Mouse (Mus musculus) embryonic fibroblast, embryonic 13.5 days (primary cell): ENCODE results near the gene Prodh2.

Source experiments
- CTCF ChIP-seq: IDR thresholded peaks from 2 replicates; pipeline ENCODE4 v1.5.1; 2011; ENCODE audit warnings: mild to moderate bottlenecking, control low read depth, low read length, moderate library complexity, borderline replicate concordance; ENCODE audit not compliant: insufficient read depth
- POLR2A ChIP-seq: IDR thresholded peaks from 2 replicates; pipeline ENCODE4 v1.6.1; 2011; ENCODE audit warnings: low read depth, mild to moderate bottlenecking, control low read depth, low read length, moderate library complexity

DNA sequence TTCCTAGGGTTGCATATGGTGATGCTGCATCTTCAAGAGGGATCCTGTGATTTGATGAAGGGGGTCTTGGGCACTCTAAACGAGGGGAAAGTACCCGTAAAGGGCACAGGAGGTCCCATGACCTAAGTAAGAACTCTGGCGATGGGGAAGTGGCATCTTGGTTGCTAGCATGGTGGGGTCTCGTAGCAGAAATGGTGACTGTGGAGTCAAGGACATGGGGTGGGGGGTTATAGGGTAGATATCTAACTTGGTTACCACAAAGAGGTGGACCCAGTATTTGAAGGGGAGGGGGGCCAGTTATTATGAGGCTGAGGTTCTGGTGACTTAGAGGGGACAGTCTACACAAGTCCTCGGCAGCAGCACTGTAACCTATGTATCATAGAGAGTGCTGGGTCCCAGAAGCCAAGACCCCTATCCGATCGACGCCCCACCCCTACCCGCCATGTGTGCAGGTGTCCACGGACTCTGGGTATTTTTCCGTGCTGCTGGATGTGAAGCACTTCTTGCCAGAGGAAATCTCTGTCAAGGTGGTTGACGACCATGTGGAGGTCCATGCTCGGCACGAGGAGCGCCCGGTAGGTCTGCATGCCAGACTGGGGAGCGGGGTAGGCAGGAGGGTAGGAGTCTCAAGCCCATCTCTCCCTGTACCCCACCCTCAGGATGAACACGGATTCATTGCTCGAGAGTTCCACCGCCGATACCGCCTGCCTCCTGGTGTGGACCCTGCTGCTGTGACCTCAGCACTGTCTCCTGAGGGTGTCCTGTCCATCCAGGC lies 60.6 kb downstream of the Prodh2 start:
- TF ChIP-seq CTCF, result no peak
- 0 out of 2 replicates have a peak, but pooled peaks have one; percentile 18 for TF ChIP-seq POLR2A
